In genomic region chr16:33441065-33441464, GRCm38 (mm10) we compare ENCODE assay signal across 27 mouse cellular contexts.
"Had no signal": no experiment of that assay in that cellular context is flagged by ENCODE, and none has a peak within 500 bp of the region (broad histone marks: within the 10 kb centered on the region; RNA-seq: fewer than 3 reads in every experiment).

No protein-coding gene starts in this region.

- H3K27me3 ChIP-seq: heart, embryonic 12.5 days; hindbrain, embryonic 12.5 days; intestine, embryonic 15.5 days; limb, embryonic 12.5 days; liver, embryonic 13.5 days; liver, embryonic 15.5 days had no signal

- ATAC-seq: hindbrain, embryonic 16.5 days; inflammation-experienced regulatory T-cells, adult 6 months; intestine, embryonic 15.5 days; intestine, postnatal 0 days; liver, postnatal 0 days had no signal

- H3K4me1 ChIP-seq: heart, embryonic 10.5 days; heart, embryonic 12.5 days; hindbrain, embryonic 10.5 days; hindbrain, embryonic 12.5 days; intestine, embryonic 15.5 days; limb, embryonic 10.5 days; limb, embryonic 12.5 days; liver, embryonic 15.5 days had no signal

- DNase-seq: gastrocnemius, postnatal 10 days; gastrocnemius, postnatal 25 days; heart, adult 18-20 months; heart, postnatal 10 days; heart, postnatal 4 days; kidney, adult 18-20 months; kidney, adult 8-10 months; kidney, postnatal 10 days; kidney, postnatal 25 days; kidney, postnatal 4 days; layer of hippocampus, adult 9-11 months; liver; liver, embryonic 13.5 days; liver, postnatal 0 days had no signal

- H3K27ac ChIP-seq: heart, embryonic 10.5 days; hindbrain, embryonic 10.5 days; hindbrain, embryonic 12.5 days; hindbrain, embryonic 14.5 days; intestine, embryonic 15.5 days; left cerebral cortex, adult 2 months; limb, embryonic 10.5 days; limb, embryonic 12.5 days; liver, embryonic 13.5 days; liver, embryonic 15.5 days had no signal

- H3K4me3 ChIP-seq: heart, embryonic 10.5 days; heart, embryonic 12.5 days; hindbrain, embryonic 10.5 days; hindbrain, embryonic 12.5 days; intestine, embryonic 15.5 days; left cerebral cortex, adult 2 months; limb, embryonic 10.5 days; limb, embryonic 12.5 days; liver, embryonic 13.5 days; liver, embryonic 15.5 days had no signal
